Mouse (Mus musculus) embryo, embryonic 9.5 days (tissue): ENCODE measurements at regions not wholly inside any gene's neighbourhood (a gene's known extent, or its start where the extent isn't known, plus 50 kb on each side); places are given as distances from the start of the nearest gene placed in this dataset.
A peak's percentile ranks its signal among the peaks of the same experiment; 100 is the strongest.
"Not testable (repeated sequence)": the region's sequence is repeated elsewhere in the genome, so short reads cannot be mapped to it uniquely, and the experiment has no call there.

Source experiments
- DNase-seq: peaks from one replicate; pipeline ENCODE4 v3.0.0-alpha.2; 2017; ENCODE audit errors: extremely low spot score

DNA sequence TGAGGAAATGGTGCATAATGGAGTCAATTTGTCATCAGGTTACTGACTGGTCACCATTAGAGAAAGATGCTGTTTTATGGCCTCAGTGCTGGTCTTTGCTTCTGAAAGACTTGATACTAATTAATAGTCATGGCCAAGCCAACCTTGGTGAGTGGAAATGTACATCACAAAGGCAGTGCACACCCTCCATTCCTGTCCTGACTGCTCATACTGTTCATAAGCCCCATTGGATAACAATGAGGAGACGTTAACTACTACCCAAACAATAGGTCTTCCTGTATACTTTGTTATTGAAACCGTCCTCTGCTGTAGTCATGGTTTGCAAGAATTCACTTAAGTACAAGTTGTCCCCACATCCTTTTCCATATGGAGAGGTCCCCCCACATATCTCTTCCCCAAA lies 605.8 kb upstream of the Slc35b3 start:
- no peak for DNase-seq

DNA sequence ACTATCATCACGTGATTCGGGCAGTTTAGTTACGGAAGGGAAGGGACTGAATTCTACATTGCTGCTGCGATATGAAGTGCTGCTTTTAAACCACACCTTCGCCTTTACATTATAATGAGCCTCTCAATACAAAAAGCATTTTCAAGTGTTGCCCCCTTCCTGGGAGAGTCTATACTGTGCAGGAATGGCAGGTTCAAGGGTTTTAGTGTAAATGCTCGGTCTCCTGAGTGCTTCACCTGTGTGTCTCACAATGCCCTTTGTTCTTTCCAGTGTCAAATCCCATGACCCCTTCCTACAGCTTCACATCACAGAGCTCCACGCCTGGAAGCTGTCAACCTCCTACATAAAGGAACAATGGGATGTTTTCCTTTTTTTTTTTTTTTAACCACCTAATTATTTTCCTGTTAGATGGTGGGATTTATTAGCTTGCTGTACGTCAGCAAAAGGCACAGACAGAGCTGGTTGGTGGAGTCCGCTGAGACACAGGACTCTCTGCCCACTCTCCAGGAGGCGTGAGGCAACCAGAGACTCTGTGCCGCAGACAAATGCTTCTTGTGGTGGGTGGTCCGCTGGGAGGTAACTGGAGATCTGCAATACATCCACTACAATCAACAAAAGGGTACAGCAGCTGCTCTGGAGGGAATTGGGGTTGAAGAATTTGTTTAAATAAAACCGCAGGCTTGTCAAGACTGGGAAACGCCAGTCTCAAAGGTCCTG lies 577.2 kb upstream of the Slc35b3 start:
- DNase-seq: peak; percentile 36

DNA sequence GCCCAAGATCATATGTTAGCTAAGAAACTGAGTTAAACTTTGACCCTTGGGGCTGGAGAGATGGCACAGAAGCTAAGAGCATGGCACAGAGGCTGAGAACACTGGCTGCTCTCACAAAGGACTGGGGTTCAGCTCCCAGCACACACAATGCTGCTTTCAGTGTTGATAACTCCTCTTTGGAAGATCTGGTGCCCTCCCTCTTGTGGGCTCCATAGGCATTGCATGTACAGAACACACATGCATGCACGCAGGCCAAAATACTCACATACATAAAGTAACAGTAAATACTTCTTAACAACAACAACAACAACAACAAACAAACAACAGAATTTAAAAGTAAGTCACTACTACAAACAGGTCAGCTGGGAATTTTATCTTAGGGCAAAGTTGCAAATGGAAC lies 565.8 kb upstream of the Slc35b3 start:
- DNase-seq: no peak

DNA sequence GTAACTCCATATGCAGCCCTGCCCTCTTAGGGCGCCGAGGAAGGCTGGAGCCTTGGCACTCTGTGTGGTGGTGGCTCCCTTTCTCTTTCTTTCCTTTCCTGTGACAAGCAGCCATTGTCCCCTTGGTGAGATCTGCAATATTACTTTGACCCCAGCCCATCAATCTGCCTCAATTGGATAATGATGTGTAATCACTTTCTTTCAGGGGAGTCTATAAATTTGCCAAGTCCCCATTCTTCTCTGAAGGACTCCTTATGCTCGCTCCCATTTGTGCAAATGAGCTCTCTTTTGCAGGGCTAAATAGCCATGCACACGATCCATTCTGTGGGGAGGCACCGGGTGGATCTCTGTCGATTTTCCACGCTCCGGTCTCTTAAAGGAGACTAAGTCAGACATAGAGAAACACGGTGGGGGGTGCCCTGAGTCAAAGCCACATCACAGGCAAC lies 563.2 kb upstream of the Slc35b3 start:
- DNase-seq: peak; percentile 72

DNA sequence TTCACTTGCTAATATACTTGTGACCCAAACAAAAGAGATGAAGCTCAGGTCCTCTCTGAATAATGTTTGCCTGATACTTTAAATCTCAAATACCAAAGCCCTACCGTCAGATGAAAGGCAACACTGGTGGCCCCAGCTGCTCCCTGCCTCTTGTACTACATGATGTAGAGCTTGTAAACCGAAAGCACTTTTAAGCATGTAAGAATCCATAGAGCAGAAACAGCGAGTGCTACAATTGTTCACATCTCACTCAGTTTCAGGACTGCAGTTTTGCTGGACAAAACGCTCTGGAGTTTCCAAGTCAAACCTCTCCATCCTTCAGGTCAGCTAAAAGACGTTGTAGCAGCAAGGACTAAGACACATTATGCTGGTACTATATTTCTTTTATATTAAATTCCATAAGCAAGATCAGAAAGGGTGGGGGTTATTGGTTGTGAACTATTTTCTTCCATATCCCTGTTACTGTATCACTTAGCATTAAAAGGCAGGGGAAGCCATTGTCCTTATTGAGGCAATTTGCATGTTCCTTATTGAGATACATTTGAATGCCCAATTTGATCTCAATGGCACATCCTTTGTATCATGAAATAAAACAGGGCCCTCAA lies 562.7 kb upstream of the Slc35b3 start:
- DNase-seq: no peak

DNA sequence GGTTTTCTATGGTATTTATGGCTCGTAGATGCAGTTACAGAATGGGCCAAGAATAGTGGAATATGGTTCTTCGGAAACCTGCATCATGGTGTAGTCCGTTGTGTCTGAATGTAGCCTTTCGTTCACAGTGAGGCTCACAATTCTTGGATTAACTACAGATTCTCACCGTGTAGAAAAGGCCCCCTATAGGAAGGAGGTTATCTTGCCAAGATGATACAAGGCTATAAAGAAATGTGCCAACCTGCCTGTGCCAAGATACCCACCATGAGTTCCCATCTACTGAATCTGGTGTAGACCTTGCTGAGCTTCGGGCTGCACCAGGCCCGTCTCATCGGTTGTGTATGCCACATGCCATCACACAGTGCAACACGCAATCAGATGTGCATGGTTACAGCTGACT lies 560.2 kb upstream of the Slc35b3 start:
- DNase-seq: no peak

DNA sequence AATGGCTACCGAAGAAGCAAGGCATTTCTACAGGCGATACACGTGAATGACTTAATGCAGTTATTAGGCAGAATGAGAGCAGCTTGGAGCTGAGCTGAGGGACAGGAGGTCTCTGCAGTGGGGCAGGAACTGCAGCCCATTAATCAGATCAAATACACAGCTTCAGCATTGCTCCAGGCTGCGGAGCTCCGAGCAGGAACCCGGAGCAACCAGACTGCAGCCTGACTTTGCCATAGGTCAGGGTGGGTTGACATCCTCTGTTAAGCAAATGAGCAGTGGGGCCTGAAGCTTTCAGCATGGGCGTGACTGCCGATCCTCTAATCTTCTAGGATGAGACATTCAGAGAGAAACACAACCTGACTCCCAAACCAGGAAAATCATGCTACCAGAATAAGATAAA lies 555.4 kb upstream of the Slc35b3 start:
- DNase-seq: peak; percentile 5

DNA sequence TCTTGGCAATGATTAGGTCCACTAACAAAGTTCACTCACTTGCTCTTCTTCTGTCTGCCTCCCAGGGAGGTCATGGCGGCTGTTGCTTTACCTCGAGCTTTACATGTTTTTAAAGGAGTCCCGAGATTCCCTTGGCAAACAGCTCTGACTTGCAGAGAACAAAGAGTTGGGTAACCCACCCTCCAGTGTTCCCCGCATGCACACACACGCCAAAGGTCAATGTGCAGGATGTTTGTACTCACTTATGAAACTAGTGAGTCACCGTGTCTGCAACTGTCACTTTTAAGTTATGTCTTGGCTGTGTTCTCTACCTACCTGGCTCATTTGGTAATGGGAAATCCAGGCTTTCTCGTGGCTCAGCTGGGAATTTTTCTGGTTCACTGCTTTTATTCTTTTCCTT lies 529.1 kb upstream of the Slc35b3 start:
- no peak for DNase-seq

DNA sequence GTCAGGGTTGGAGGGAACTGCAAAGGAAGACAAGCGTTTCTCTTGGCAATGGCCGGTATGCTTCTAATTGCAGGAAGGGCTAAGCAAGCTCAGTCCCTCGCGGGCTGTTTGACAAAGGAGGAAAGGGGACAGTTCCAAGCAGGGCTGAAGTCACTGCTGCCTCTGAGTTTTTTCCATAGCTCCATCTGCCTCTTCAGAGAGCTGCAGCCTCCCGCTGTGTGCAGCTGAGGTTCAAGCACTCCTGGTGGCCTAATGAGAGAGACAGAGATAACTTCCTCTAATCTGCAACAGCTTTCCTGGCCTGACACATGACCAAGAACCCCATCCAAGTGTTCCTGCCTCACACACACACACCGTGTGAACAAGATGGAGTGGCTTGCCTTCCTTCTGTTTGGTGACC lies 511.9 kb upstream of the Slc35b3 start:
- no peak for DNase-seq

DNA sequence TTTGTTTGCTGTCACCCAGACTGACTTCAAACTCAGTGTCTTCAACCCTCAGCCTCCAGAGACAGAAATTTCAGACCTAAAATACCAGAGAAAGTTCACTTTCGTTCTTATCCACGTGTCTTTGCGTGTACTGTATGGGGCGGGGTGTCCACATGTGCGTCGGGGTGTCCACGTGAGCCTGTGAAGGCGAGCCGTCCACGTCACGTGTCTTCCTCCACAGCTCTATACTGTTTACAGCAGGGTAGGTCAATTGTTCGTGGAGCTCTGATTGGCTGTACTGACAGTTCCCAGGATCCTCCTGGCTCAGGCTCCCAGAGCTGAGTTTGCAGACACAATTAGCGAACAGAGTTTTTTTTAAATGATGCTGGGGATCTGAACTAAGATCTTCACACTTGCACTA lies 481.1 kb upstream of the Slc35b3 start:
- DNase-seq: no peak

DNA sequence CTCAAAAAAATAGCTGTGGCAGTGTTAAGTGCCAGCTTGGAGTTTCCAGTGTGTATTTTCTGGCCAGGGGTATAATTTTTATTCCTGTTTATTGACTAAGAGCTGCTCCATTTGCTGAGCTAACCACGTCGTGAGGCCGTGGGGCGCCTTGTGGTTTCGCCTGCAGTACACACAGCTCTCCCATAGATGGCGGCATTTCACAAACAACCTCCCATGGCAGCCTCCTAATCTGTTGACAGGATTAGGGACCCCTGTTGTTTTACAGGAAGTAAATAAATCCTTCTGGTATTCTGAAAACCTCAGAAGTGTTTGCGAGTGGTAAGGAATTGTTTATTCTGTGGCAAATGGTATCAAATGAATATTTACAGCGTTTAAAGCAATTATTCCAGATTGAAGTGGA lies 480.2 kb upstream of the Slc35b3 start:
- DNase-seq: peak; percentile 58

DNA sequence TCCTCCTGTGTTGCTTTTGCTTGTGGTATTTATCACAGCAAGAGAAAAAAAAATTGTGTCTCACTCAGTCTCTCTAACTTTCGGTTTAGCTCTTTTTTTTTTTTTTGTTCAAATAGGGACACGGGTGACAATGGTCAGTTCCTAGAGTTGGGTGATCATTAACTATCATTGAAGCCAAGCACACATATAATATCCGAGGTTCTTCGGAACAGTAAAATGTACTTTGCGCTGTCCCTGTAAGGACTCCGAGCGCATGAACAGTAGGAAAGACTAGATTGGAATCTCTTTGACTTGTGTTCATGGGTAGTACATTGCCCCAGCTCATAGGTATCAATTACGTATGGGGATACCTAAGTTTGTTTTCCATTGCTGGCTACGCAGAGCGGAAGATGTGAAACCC lies 479.7 kb upstream of the Slc35b3 start:
- DNase-seq: no peak

DNA sequence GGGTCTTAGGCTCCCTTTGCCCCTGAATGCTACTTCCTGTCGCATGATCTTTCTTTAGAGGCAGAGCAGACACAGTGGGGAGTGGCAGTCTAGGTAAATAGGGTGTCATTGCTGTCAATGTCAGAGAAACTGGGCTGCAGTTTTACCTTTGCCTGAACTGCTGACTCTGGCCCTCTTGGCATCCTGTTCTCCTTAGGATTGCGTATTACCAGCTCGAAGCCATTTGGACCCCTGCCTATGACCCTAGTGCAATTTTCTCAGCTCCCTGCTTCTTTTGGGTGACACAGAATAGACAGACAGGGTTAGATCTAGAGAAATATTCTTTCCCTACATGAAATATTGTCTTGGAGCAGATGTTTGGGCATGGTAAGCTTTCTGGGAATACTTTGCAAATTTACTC lies 467.3 kb upstream of the Slc35b3 start:
- DNase-seq: no peak

DNA sequence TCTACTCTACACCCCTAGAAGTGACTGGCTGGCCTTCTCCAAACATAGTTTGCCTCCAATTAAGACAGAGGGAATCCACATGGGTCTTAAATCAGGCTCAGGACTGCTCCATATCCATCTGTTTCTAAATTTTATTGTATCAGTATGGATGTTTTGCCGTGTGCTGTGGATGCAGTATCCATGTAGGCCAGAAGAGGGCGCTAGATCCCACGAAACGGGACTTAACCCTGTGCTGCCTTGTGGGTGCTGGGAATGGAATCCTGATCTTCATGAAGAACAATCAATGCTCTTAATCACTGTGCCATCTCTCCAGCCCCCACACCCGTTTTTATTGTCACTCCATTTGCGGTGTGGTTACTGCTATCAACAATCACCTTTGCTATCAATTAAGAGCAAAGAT lies 465.3 kb upstream of the Slc35b3 start:
- no peak for DNase-seq

DNA sequence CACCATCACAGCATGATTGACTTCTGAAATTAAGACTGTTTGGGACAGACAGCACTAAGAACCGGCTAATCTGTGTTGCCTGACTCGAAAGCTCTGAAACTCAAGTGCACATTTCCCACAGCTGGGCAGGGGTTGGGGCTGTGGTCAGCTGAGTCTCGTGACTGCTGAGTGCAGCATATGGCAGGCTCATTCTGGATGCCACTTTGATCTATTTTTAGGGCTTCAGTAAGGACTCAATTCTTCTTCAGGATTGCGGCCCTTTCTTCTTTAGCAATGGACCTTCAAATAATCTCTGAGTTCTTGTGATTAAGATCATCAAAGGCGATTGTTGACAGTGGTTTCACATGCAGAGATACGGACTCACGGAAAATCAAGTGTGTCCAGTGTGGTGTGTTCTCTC lies 457.5 kb upstream of the Slc35b3 start:
- peak; percentile 4 for DNase-seq

DNA sequence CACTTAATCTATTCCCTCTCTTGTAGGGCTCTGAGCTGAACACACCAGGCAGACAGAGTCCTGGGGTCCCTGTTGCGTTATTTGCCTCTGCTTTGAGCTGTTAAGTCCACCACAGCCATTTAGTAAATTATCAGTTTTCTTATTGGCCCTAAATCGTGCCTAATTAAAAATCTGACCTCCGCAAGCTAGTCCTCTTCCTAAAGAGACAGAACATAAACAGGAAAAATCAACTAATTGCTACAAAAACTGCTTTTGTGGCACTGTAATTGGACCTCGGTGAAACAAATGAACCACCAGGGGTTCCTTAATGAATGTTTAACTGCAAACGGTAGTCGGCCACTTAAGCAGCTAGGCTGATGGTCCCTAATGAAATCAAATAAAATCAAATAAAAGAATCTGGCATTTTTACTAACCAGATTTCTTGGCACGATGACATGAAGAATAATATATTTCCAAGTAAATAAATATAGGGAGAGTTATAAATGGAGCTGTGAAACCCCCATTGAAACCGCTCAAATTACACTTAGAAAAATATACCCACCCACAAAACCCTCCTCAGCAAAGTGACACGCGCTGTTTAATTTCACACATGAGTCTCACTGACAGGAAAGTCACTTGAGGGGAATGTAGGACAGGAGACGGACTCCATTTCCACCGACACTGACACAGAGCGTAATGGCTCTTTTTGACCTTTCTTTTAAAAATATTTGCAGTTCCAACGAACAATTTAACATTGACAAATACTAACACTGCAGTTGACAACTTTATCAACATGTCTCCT lies 451.0 kb upstream of the Slc35b3 start:
- DNase-seq: no peak

DNA sequence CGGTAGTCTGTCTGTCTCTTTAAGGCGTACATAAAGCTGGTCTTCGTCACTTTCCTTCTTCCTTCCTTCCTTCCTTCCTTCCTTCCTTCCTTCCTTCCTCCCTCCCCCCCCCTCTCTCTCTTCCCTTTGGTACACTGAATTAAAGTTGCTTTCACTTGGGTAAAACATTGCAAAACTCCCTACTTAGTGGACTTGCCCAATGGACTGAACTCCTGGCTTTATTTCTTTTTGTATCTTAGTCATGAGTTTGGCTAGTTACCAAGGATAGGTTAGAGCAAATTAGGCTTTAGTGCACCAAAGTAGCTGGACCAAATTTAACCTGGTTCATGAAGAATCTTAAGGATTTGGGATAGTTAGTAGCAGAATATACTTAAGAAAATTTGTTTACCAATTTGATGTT lies 431.9 kb upstream of the Slc35b3 start:
- DNase-seq: no peak

DNA sequence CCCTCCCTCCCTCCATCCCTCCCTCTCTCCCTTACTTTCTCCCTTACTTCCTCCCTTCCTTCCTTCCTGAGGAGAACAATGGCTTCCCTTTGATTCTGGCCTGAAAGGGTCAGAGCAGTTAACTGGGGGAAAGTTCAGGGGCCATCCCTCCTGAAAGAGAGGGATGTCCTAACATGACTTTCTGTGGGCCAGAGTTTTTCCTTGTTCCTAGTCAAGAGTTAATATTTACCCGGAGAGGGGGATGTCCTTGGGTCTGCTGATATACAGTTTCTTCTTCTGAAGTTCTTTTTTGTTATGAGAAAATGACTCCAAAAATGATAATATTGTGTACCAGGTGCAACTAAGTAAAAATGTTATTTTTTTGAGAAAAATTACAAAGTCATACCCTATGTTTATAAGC lies 431.5 kb upstream of the Slc35b3 start:
- not testable (repeated sequence) for DNase-seq

DNA sequence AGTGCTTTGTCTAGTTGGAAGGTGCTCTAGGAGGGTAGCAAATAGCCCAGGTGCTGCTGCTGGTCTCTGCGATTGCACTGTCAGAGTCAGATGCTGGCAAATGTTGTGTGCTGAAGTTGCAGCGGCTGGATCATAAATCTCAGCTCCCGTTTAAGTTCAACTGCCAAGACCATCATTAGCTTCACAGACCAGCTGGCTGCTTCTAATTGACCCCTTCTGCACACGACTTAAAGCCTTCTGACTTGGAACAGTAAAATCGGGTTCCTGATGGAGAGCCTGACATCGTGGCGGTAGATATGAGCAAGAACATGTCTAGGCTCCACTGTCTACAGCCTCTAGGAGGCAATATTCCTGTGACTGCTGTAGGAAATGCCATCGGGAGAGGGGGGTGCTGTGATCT lies 416.0 kb upstream of the Slc35b3 start:
- no peak for DNase-seq

DNA sequence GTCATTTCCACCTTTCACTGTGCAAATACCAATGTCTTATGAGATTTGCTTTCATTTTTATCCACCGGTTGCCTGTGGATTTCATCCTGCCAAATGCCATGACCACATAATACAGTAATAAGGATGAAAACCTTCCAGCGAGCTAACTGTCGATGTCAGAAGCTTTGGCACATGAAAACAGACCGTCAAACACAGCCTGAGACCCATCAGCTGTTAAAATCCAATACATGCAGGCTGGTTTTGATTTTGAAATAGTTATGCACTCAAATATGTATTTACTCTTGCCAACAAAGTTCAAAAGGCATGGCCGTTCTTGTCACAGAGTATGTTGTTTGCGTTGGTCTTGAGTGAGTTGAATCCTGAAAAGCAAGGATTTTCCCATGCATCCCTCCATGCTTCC lies 415.6 kb upstream of the Slc35b3 start:
- no peak for DNase-seq

DNA sequence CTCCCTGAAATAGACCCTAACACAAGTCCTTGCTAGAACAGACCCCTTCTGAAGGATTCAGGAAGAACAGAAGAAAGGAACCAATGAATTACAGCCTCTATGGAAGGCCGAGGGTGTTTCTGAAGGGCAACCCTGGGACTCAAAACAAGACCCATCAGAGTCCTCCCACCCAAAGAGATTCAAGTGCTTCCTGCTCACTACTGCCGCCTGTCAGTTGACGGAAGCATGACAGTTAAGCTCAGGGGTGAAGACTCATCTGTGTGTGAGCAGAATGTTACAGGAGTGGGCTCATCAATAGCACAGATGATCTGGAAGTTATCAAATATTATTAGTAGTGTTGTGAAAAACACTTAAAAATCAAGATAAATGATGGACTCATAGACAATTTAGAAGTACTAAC lies 411.9 kb upstream of the Slc35b3 start:
- DNase-seq: no peak

DNA sequence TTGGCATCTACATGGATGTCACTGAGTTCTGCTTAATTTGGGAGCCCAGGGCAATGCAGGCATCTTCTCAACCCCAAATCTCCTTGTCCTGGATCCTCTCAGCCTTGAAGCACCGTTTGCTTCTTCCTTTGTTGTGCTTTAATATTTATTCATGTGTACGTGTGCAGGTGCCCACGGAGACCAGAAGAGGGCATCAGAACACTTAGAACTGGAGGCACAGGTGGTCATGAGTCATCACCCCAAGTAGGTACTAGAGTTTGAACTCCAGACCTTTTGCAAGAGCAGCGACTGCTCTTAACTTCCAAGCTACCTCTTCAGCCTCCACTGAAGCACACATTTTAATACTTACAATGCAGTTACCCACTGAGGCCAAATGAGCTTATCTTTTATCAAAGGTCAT lies 403.0 kb upstream of the Slc35b3 start:
- DNase-seq: peak; percentile 14

DNA sequence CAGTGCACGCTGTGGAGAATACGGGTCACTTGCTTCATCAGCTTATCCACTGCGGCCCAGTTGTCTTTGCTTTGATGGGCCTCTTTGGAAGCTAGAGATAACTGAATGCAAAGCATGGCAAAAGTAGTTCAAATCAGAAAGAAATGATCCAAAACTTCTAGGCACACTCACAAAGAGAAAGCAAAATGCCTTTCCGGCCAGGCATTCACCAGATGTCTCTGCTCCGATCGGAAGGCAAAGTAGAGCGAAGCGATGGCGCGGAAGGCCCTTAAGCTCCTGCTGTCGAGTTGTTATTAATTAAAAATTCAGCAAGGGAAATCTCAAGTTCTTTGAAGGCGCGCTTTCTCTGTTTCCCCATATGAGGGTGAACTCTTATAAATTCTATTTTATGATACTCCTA lies 401.9 kb upstream of the Slc35b3 start:
- no peak for DNase-seq
